Mouse (Mus musculus) adipocyte (in vitro differentiated cells): Measurements from ENCODE around the gene Nat8f5.
"Not testable (repeated sequence)": the region's sequence is repeated elsewhere in the genome, so short reads cannot be mapped to it uniquely, and the experiment has no call there.

ENCODE experiments used
- DNase-seq: peaks from one replicate; pipeline ENCODE4 v3.0.0-alpha.2; 2016; ENCODE audit warnings: low spot score

Gene Nat8f5

GRCm38 (mm10) chr6:85836098-85836497, 15.3 kb upstream of the Nat8f5 start:
- DNase-seq = not testable (repeated sequence)

- not testable (repeated sequence) for DNase-seq
Observed at GRCm38 (mm10) chr6:85835104-85835503, 14.3 kb upstream of the Nat8f5 start.

- peak; percentile 51 for DNase-seq
Observed at GRCm38 (mm10) chr6:85834504-85835100, 13.8 kb upstream of the Nat8f5 start.

GRCm38 (mm10) chr6:85831796-85832321, 11.1 kb upstream of the Nat8f5 start, which contains the start of gene Nat8:
TSS of gene Nat8 (minus strand) at chr6:85832082.
- no peak for DNase-seq

- DNase-seq = no peak
Observed at GRCm38 (mm10) chr6:85829462-85829861, 8.7 kb upstream of the Nat8f5 start.

GRCm38 (mm10) chr6:85825886-85826285, 5.1 kb upstream of the Nat8f5 start:
- DNase-seq = no peak

GRCm38 (mm10) chr6:85823382-85824090, 2.8 kb upstream of the Nat8f5 start:
- peak; percentile 80 for DNase-seq

- peak; percentile 38 for DNase-seq
Observed at GRCm38 (mm10) chr6:85822286-85822685, 1.5 kb upstream of the Nat8f5 start.

GRCm38 (mm10) chr6:85818338-85818737, 2.4 kb downstream of the Nat8f5 start:
- no peak for DNase-seq

- DNase-seq = no peak
Observed at GRCm38 (mm10) chr6:85813339-85813738, 7.4 kb downstream of the Nat8f5 start.

GRCm38 (mm10) chr6:85810942-85811537, 9.7 kb downstream of the Nat8f5 start:
- DNase-seq = not testable (repeated sequence)

GRCm38 (mm10) chr6:85810514-85810913, 10.3 kb downstream of the Nat8f5 start:
- not testable (repeated sequence) for DNase-seq

GRCm38 (mm10) chr6:85809784-85810183, 11.0 kb downstream of the Nat8f5 start:
- not testable (repeated sequence) for DNase-seq

GRCm38 (mm10) chr6:85803180-85803579, 17.6 kb downstream of the Nat8f5 start:
- peak; percentile 62 for DNase-seq
